Mouse (Mus musculus): ENCODE results near the gene Tmem167. TPM values are rescaled to one million over a fixed set of nuclear protein-coding genes. Genes with fewer than 3 reads are reported as not detected.

Gene Tmem167
- polyA plus RNA-seq, 1 experiment from 2014 or later = 56.5 TPM

GRCm38 (mm10) chr13:90143245-90143644 is 54.3 kb downstream of the Tmem167 start:
- Histone ChIP-seq H3K9ac (no peak overlapping the region), H3K4me2 (no peak overlapping the region), H3K27ac (no peak overlapping the region), H3K4me3 (no peak overlapping the region), H3K36me3 (ENCODE audit: poor library complexity, severe bottlenecking) (no peaks in the 10 kb centered on the region), H3K4me1 (no peaks in the 10 kb centered on the region), H3K27me3 (no peaks in the 10 kb centered on the region), H3K9me3 (replicated peaks) (no peaks in the 10 kb centered on the region)
- no peak; the same call in 1 of the 2 replicates for ATAC-seq
- WGBS = 16% methylated on average over 4 of the region's 4 CpGs

DNA sequence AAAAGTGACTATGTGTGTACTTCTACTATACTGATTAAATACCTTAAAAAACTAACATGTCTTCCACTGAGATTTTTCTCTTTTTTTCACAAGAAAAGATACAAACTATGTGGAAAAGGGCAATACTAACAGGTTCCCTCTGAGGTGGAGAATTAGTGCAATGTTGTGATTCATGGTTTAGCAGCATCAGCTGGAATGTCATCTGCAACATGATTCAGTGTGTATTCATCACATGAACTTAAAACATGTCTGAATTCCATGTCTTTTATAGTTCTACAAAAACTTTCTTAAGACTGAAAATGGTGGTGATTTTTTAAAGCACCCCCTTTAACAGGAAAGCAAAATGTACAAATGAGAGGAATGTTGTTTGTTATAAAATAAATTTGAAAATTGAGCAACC is 63.0 kb downstream of the Tmem167 start:
- H3K27me3 ChIP-seq = no peaks in the 10 kb centered on the region
- H3K27ac ChIP-seq = no peak overlapping the region
- no peak for ATAC-seq

GRCm38 (mm10) chr13:90152536-90153273 is 63.8 kb downstream of the Tmem167 start:
- Histone ChIP-seq H3K36me3 (ENCODE audit: poor library complexity, severe bottlenecking) (no peaks in the 10 kb centered on the region), H3K27me3 (no peaks in the 10 kb centered on the region), H3K27ac (peak overlapping the region; percentile 79), H3K9ac (no peak overlapping the region; the same call in 1 of the 2 replicates), H3K9me3 (replicated peaks) (no peaks in the 10 kb centered on the region), H3K4me2 (peak overlapping the region; percentile 30), H3K4me1 (peaks cover 6% of the 10 kb centered on the region), H3K4me3 (no peak overlapping the region)
- peak; percentile 96 for ATAC-seq
- WGBS = 27% methylated on average over 7 of the region's 7 CpGs

More for the DNA sequence above, 63.0 kb downstream of the Tmem167 start:
- Histone ChIP-seq H3K4me2 (no peak overlapping the region), H3K9ac (no peak overlapping the region), H3K4me3 (no peak overlapping the region), H3K36me3 (ENCODE audit: poor library complexity, severe bottlenecking) (no peaks in the 10 kb centered on the region), H3K9me3 (replicated peaks) (no peaks in the 10 kb centered on the region), H3K4me1 (peaks cover 6% of the 10 kb centered on the region)

DNA sequence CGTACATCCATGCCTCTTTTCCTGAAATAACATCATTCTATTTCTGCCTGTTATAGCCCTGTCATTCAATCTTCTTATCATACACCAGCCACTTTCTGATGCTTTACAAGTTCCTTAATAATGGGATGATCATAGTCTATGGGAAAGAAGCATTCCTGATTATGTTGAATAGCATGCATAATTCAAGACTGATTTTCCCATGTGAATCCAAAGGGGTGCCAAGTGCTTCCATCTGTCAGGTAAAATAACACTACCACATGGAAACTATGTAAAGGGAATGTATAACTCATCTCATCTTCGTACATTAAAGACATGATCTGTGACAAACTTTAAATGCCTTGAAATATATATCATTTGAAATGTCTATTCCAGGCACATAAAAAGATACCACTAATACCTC is 75.2 kb downstream of the Tmem167 start:
- no peaks in the 10 kb centered on the region for H3K36me3 ChIP-seq (ENCODE audit: poor library complexity, severe bottlenecking)
- no peak overlapping the region for H3K27ac ChIP-seq
- 87% methylated on average over 2 of the region's 2 CpGs for WGBS
- no peaks in the 10 kb centered on the region for H3K4me1 ChIP-seq
- H3K4me3 ChIP-seq = no peak overlapping the region
- H3K9ac ChIP-seq = no peak overlapping the region
- ATAC-seq = peak; percentile 51; the same call in 1 of the 2 replicates
- no peak overlapping the region for H3K4me2 ChIP-seq
- no peaks in the 10 kb centered on the region for H3K9me3 ChIP-seq (replicated peaks)
- no peaks in the 10 kb centered on the region for H3K27me3 ChIP-seq

DNA sequence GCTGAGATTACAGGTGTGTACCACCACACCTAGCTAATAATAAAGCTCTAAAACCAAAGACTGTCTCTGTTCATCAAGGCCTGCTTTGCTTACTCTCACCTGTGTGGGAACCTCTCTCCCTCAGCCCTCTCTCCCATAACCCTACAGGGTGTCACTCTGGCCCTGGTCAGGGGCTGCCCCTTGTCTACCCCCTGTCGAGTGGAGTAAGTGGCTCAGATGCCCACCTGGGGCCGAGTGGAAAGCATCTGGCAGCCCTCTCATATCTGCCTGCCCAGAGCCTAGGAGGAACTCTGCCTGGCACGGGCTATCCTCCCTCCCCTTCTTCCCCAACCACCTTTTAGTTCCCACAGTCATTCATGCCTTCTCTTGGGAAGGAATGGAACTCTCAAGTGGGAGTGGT is 78.1 kb downstream of the Tmem167 start:
- Histone ChIP-seq H3K4me1 (peaks cover 11% of the 10 kb centered on the region; the same call in 1 of the 2 replicates), H3K9ac (no peak overlapping the region), H3K36me3 (ENCODE audit: poor library complexity, severe bottlenecking) (no peaks in the 10 kb centered on the region), H3K27me3 (no peaks in the 10 kb centered on the region), H3K27ac (no peak overlapping the region), H3K4me2 (no peak overlapping the region), H3K9me3 (replicated peaks) (no peaks in the 10 kb centered on the region), H3K4me3 (no peak overlapping the region)
- 57% methylated on average over 3 of the region's 3 CpGs for WGBS
- no peak for ATAC-seq

GRCm38 (mm10) chr13:90170100-90170781 is 81.3 kb downstream of the Tmem167 start:
- Histone ChIP-seq H3K9ac (no peak overlapping the region), H3K4me2 (no peak overlapping the region), H3K4me1 (peaks cover 11% of the 10 kb centered on the region; the same call in 1 of the 2 replicates), H3K4me3 (no peak overlapping the region), H3K36me3 (ENCODE audit: poor library complexity, severe bottlenecking) (no peaks in the 10 kb centered on the region), H3K27me3 (no peaks in the 10 kb centered on the region), H3K9me3 (replicated peaks) (no peaks in the 10 kb centered on the region), H3K27ac (no peak overlapping the region)
- ATAC-seq = no peak
- WGBS = 27% methylated on average over 4 of the region's 4 CpGs

DNA sequence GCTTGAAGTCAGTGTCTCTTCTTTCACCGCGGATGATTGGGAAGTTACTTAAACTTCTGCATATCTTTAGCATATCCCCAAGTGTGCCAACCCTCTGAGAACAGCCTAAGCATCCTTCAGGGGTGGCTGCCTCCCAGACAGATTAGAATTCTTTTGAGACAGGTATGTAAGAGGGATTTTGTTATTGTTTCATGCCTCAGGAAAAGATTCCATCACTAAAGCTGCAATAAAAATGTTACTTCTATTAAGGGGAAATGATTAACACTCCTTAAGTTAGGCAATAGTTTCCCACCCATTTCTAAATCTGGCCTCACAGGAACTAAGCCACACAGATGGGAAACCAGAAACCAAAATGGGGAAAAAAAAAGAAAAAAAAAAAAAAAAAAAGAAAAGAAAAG is 81.9 kb downstream of the Tmem167 start:
- WGBS = 19% methylated on average over 2 of the region's 2 CpGs

GRCm38 (mm10) chr13:90171390-90171789 is 82.5 kb downstream of the Tmem167 start:
- Histone ChIP-seq H3K9me3 (replicated peaks) (no peaks in the 10 kb centered on the region), H3K4me3 (no peak overlapping the region), H3K4me2 (no peak overlapping the region), H3K27ac (no peak overlapping the region), H3K4me1 (peaks cover 11% of the 10 kb centered on the region; the same call in 1 of the 2 replicates), H3K36me3 (ENCODE audit: poor library complexity, severe bottlenecking) (no peaks in the 10 kb centered on the region), H3K9ac (no peak overlapping the region), H3K27me3 (no peaks in the 10 kb centered on the region)
- ATAC-seq = peak; percentile 45; the same call in 1 of the 2 replicates

More for the DNA sequence above, 81.9 kb downstream of the Tmem167 start:
- Histone ChIP-seq H3K4me1 (peaks cover 11% of the 10 kb centered on the region; the same call in 1 of the 2 replicates), H3K4me2 (no peak overlapping the region), H3K9ac (no peak overlapping the region), H3K36me3 (ENCODE audit: poor library complexity, severe bottlenecking) (no peaks in the 10 kb centered on the region), H3K27me3 (no peaks in the 10 kb centered on the region), H3K4me3 (no peak overlapping the region), H3K27ac (no peak overlapping the region), H3K9me3 (replicated peaks) (no peaks in the 10 kb centered on the region)
- no peak for ATAC-seq

- Histone ChIP-seq H3K27me3 (no peaks in the 10 kb centered on the region), H3K9ac (no peak overlapping the region), H3K4me3 (no peak overlapping the region), H3K9me3 (replicated peaks) (no peaks in the 10 kb centered on the region), H3K36me3 (ENCODE audit: poor library complexity, severe bottlenecking) (no peaks in the 10 kb centered on the region), H3K4me1 (peaks cover 5% of the 10 kb centered on the region; the same call in 1 of the 2 replicates), H3K4me2 (no peak overlapping the region), H3K27ac (no peak overlapping the region)
- WGBS = 56% methylated on average over 2 of the region's 2 CpGs
- ATAC-seq = no peak
Observed at GRCm38 (mm10) chr13:90175662-90176061, 86.7 kb downstream of the Tmem167 start.

DNA sequence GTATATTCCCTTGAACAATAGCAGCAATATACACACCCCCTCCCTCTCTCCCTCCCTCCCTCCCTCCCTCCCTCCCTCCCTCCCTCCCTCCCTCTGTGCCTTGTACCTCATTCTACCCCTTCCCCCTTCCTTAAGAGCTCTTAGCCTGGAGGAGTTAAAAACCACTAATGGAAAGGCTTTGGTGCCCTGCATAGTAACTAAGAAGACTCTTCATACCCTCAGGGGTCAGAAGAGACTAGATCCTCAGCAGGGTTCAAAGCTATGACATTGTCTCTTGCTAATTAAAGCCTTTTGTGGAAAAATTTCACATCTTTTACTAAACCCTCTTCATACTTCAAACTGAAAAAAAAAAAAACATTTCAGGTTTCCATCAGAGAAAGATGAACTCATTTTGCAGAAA is 93.3 kb downstream of the Tmem167 start:
- no peak overlapping the region for H3K4me2 ChIP-seq
- no peaks in the 10 kb centered on the region for H3K27me3 ChIP-seq
- H3K36me3 ChIP-seq (ENCODE audit: poor library complexity, severe bottlenecking) = no peaks in the 10 kb centered on the region
- no peak overlapping the region for H3K9ac ChIP-seq
- H3K9me3 ChIP-seq (replicated peaks) = no peaks in the 10 kb centered on the region
- no peak overlapping the region for H3K27ac ChIP-seq
- H3K4me3 ChIP-seq = no peak overlapping the region
- ATAC-seq = no peak
- H3K4me1 ChIP-seq = no peaks in the 10 kb centered on the region

- Histone ChIP-seq H3K9ac (no peak overlapping the region), H3K27ac (no peak overlapping the region), H3K4me1 (0 out of 2 replicates have a peak, but pooled peaks cover 6% of the 10 kb centered on the region), H3K4me3 (no peak overlapping the region), H3K36me3 (ENCODE audit: poor library complexity, severe bottlenecking) (no peaks in the 10 kb centered on the region), H3K9me3 (replicated peaks) (no peaks in the 10 kb centered on the region), H3K27me3 (no peaks in the 10 kb centered on the region), H3K4me2 (no peak overlapping the region)
- ATAC-seq = no peak
- 86% methylated on average over 7 of the region's 7 CpGs for WGBS
Observed at GRCm38 (mm10) chr13:90183536-90183935, 94.6 kb downstream of the Tmem167 start.

- Histone ChIP-seq H3K4me3 (no peak overlapping the region), H3K9ac (no peak overlapping the region), H3K4me1 (0 out of 2 replicates have a peak, but pooled peaks cover 6% of the 10 kb centered on the region), H3K4me2 (no peak overlapping the region), H3K27me3 (no peaks in the 10 kb centered on the region), H3K27ac (no peak overlapping the region), H3K36me3 (ENCODE audit: poor library complexity, severe bottlenecking) (no peaks in the 10 kb centered on the region), H3K9me3 (replicated peaks) (no peaks in the 10 kb centered on the region)
- WGBS = 25% methylated on average over 2 of the region's 2 CpGs
- ATAC-seq = no peak
Observed at GRCm38 (mm10) chr13:90186694-90187093, 97.8 kb downstream of the Tmem167 start.

All from forebrain, embryonic 13.5 days (tissue).